Comparison of ENCODE assay signal across 9 mouse cellular contexts in genomic region chr4:115059871-115060270, GRCm38 (mm10). TPM values are rescaled to one million over a fixed set of nuclear protein-coding genes. Genes with fewer than 3 reads are reported as not detected.
DNase-seq lines count a peak whose midpoint lies in the region; ATAC-seq and TF ChIP-seq lines count a peak whose summit lies in the region.
"Had no signal": no experiment of that assay in that cellular context is flagged by ENCODE, and none has a peak within 500 bp of the region (broad histone marks: within the 10 kb centered on the region; RNA-seq: fewer than 3 reads in every experiment).

No protein-coding gene starts in this region.

- DNase-seq in stomach, postnatal 0 days (ENCODE audit: low spot score): no peak
- DNase-seq in liver, embryonic 14.5 days (ENCODE audit: low read depth in 3 of 3, low spot score in 3 of 3): no peak
- peak; percentile 19 for DNase-seq in retina, embryonic 14.5 days (ENCODE audit: low spot score)
- DNase-seq in ovary, postnatal 10 days (ENCODE audit: low spot score): no peak
- DNase-seq in right cerebral cortex, adult 2 months (ENCODE audit: low spot score in 2 of 2): no peak
- DNase-seq in left cerebral cortex, postnatal 4 days: no peak

- H3K4me2 ChIP-seq in stomach, embryonic 15.5 days: no peak overlapping the region
- no peak overlapping the region for H3K4me2 ChIP-seq in stomach, postnatal 0 days (replicated peaks; ENCODE audit: low read depth)
- peak overlapping the region; percentile 33 for H3K4me2 ChIP-seq in hindbrain, embryonic 13.5 days
- peak overlapping the region; percentile 100 for H3K4me2 ChIP-seq in liver, embryonic 14.5 days (ENCODE audit: low read depth)
- H3K4me2 ChIP-seq: limb, embryonic 15.5 days had no signal

- no peak overlapping the region for H3K9ac ChIP-seq in stomach, embryonic 15.5 days
- H3K9ac ChIP-seq in stomach, postnatal 0 days (ENCODE audit: low read length): no peak overlapping the region
- H3K9ac ChIP-seq in hindbrain, embryonic 13.5 days: peak overlapping the region; percentile 46
- H3K9ac ChIP-seq in liver, embryonic 14.5 days (replicated peaks): peak overlapping the region; percentile 100
- H3K9ac ChIP-seq: limb, embryonic 15.5 days had no signal

- H3K27ac ChIP-seq in stomach, embryonic 15.5 days: no peak overlapping the region
- no peak overlapping the region for H3K27ac ChIP-seq in stomach, postnatal 0 days (replicated peaks)
- peak overlapping the region; percentile 81 for H3K27ac ChIP-seq in hindbrain, embryonic 13.5 days
- peak overlapping the region; percentile 93 for H3K27ac ChIP-seq in liver, embryonic 14.5 days

- H3K27me3 ChIP-seq in stomach, embryonic 15.5 days (replicated peaks): peaks cover 78% of the 10 kb centered on the region
- H3K27me3 ChIP-seq in stomach, postnatal 0 days (ENCODE audit: control insufficient read depth, insufficient read depth, low read length): peaks cover 29% of the 10 kb centered on the region
- peaks cover 99% of the 10 kb centered on the region for H3K27me3 ChIP-seq in hindbrain, embryonic 13.5 days
- H3K27me3 ChIP-seq in liver, embryonic 14.5 days (ENCODE audit: control insufficient read depth, insufficient read depth, low read length): peaks cover 16% of the 10 kb centered on the region

- TF ChIP-seq CTCF in stomach, postnatal 0 days (IDR thresholded peaks at IDR 0.05; ENCODE audit: low read depth): no peak
- TF ChIP-seq CTCF in liver, embryonic 14.5 days (IDR thresholded peaks at IDR 0.05; ENCODE audit: low read depth): no peak

- 23% methylated on average over 12 of the region's 12 CpGs for WGBS in stomach, embryonic 15.5 days
- WGBS in stomach, postnatal 0 days: 29% methylated on average over 12 of the region's 12 CpGs
- WGBS in hindbrain, embryonic 13.5 days: 5% methylated on average over 12 of the region's 12 CpGs
- 5% methylated on average over 12 of the region's 12 CpGs for WGBS in liver, embryonic 14.5 days (ENCODE audit: insufficient replicate concordance)

- H3K9me3 ChIP-seq in stomach, embryonic 15.5 days: no peaks in the 10 kb centered on the region
- H3K9me3 ChIP-seq in stomach, postnatal 0 days (ENCODE audit: control insufficient read depth, low read length): no peaks in the 10 kb centered on the region
- no peaks in the 10 kb centered on the region for H3K9me3 ChIP-seq in hindbrain, embryonic 13.5 days
- H3K9me3 ChIP-seq in liver, embryonic 14.5 days (ENCODE audit: control insufficient read depth, low read length): no peaks in the 10 kb centered on the region
- H3K9me3 ChIP-seq: limb, embryonic 15.5 days had no signal

- H3K4me3 ChIP-seq in stomach, embryonic 15.5 days (replicated peaks): peak overlapping the region; percentile 21
- H3K4me3 ChIP-seq in stomach, postnatal 0 days (ENCODE audit: low read depth, low read length): no peak overlapping the region
- H3K4me3 ChIP-seq in hindbrain, embryonic 13.5 days: peak overlapping the region; percentile 33
- peak overlapping the region; percentile 93 to 98 for H3K4me3 ChIP-seq in liver, embryonic 14.5 days (ENCODE audit: insufficient read depth in 1 of 2, low read depth in 2 of 2, low read length in 2 of 2)

- ATAC-seq in stomach, embryonic 15.5 days (ENCODE audit: insufficient read depth, low FRiP score, low read depth): no peak
- no peak for ATAC-seq in stomach, postnatal 0 days (ENCODE audit: low FRiP score, low TSS enrichment)
- ATAC-seq in hindbrain, embryonic 13.5 days (ENCODE audit: low FRiP score): no peak
- ATAC-seq in liver, embryonic 14.5 days (ENCODE audit: insufficient read depth): no peak

- H3K4me1 ChIP-seq in stomach, embryonic 15.5 days: peaks cover 30% of the 10 kb centered on the region
- H3K4me1 ChIP-seq in stomach, postnatal 0 days (replicated peaks; ENCODE audit: control insufficient read depth, insufficient read depth): peaks cover 3% of the 10 kb centered on the region; the same call in 1 of the 2 replicates
- peaks cover 32% of the 10 kb centered on the region for H3K4me1 ChIP-seq in hindbrain, embryonic 13.5 days (replicated peaks)
- peaks cover 17 to 18% of the 10 kb centered on the region in 2 experiments for H3K4me1 ChIP-seq in liver, embryonic 14.5 days (replicated peaks; ENCODE audit: control insufficient read depth in 2 of 2, insufficient read depth in 2 of 2, low read length in 1 of 2)

- H3K36me3 ChIP-seq in stomach, embryonic 15.5 days: no peaks in the 10 kb centered on the region
- no peaks in the 10 kb centered on the region for H3K36me3 ChIP-seq in stomach, postnatal 0 days (ENCODE audit: control insufficient read depth, insufficient read depth, low read length)
- H3K36me3 ChIP-seq in hindbrain, embryonic 13.5 days: no peaks in the 10 kb centered on the region
- H3K36me3 ChIP-seq in liver, embryonic 14.5 days (replicated peaks; ENCODE audit: control insufficient read depth, insufficient read depth, low read depth): peaks cover 41% of the 10 kb centered on the region
- H3K36me3 ChIP-seq: limb, embryonic 15.5 days had no signal

- TF ChIP-seq EP300 in stomach, postnatal 0 days (optimal IDR thresholded peaks at IDR 0.05): no peak
- TF ChIP-seq EP300 in liver, embryonic 14.5 days (IDR thresholded peaks at IDR 0.05; ENCODE audit: low read depth): no peak

- intact Hi-C loops in left cerebral cortex, postnatal 4 days (cut with DNase I): loop anchor here (5.0 kb wide), 1 partner anchor 158 kb away; no protein-coding TSS in a partner anchor

RNA-seq across cellular contexts. Expression of gene Tal1, which starts 3.6 kb away (rescaled TPM):
- polyA plus RNA-seq in stomach, embryonic 15.5 days (2015; fragmentation: Nextera tagmentation; extraction: Ambion mirVana): 1.6 and 2.9 TPM in 2 replicates
- polyA plus RNA-seq in stomach, postnatal 0 days (2015; fragmentation: Nextera tagmentation; extraction: Ambion mirVana): 0.16 and 0.19 TPM in 2 replicates
- polyA plus RNA-seq in hindbrain, embryonic 13.5 days (2015; fragmentation: Nextera tagmentation; extraction: Ambion mirVana): 3.8 and 6.7 TPM in 2 replicates
- polyA plus RNA-seq in liver, embryonic 14.5 days (2012; rRNA removed): 72.6 and 74.7 TPM in 2 replicates
- polyA plus RNA-seq in liver, embryonic 14.5 days (2014; fragmentation: Nextera tagmentation; extraction: Ambion mirVana): 55.6 and 60.9 TPM in 2 replicates
- total RNA-seq in left cerebral cortex, postnatal 4 days (2021): 1 to 10 TPM; 2.1 to 2.4 TPM

RNA-seq across cellular contexts. Expression of gene Pdzk1ip1, which starts 28.6 kb away (rescaled TPM):
- polyA plus RNA-seq in stomach, embryonic 15.5 days (2015; fragmentation: Nextera tagmentation; extraction: Ambion mirVana): 82.4 and 96.6 TPM in 2 replicates
- polyA plus RNA-seq in stomach, postnatal 0 days (2015; fragmentation: Nextera tagmentation; extraction: Ambion mirVana): 255 and 279 TPM in 2 replicates
- 5.5 and 10.3 TPM in 2 replicates for polyA plus RNA-seq in hindbrain, embryonic 13.5 days (2015; fragmentation: Nextera tagmentation; extraction: Ambion mirVana)
- polyA plus RNA-seq in liver, embryonic 14.5 days (2012; rRNA removed): 20.5 and 24.5 TPM in 2 replicates
- polyA plus RNA-seq in liver, embryonic 14.5 days (2014; fragmentation: Nextera tagmentation; extraction: Ambion mirVana): 24.4 and 30.5 TPM in 2 replicates
- total RNA-seq in left cerebral cortex, postnatal 4 days (2021): under 1 TPM; 0.84 to 0.95 TPM

RNA-seq across cellular contexts. Expression of gene Stil, which starts 59.9 kb away (rescaled TPM):
- 9.9 and 10.9 TPM in 2 replicates for polyA plus RNA-seq in stomach, embryonic 15.5 days (2015; fragmentation: Nextera tagmentation; extraction: Ambion mirVana)
- polyA plus RNA-seq in stomach, postnatal 0 days (2015; fragmentation: Nextera tagmentation; extraction: Ambion mirVana): 1.7 and 1.8 TPM in 2 replicates
- 3.1 and 3.5 TPM in 2 replicates for polyA plus RNA-seq in hindbrain, embryonic 13.5 days (2015; fragmentation: Nextera tagmentation; extraction: Ambion mirVana)
- polyA plus RNA-seq in liver, embryonic 14.5 days (2012; rRNA removed): 6.1 and 8.7 TPM in 2 replicates
- polyA plus RNA-seq in liver, embryonic 14.5 days (2014; fragmentation: Nextera tagmentation; extraction: Ambion mirVana): 12.1 and 12.9 TPM in 2 replicates
- 1 to 10 TPM; 2.9 to 3.1 TPM for total RNA-seq in left cerebral cortex, postnatal 4 days (2021)

Comparison
In these comparisons a context has a peak if more than half of its experiments do, and no peak if none do; other contexts are left out.
1. H3K27ac ChIP-seq: peak in hindbrain, embryonic 13.5 days (single experiment) and liver, embryonic 14.5 days (single experiment); none in stomach, embryonic 15.5 days (single experiment) and stomach, postnatal 0 days (single experiment).
2. H3K4me2 ChIP-seq: peak in hindbrain, embryonic 13.5 days (single experiment) and liver, embryonic 14.5 days (single experiment); none in stomach, embryonic 15.5 days (single experiment) and stomach, postnatal 0 days (single experiment).
3. H3K9ac ChIP-seq: peak in hindbrain, embryonic 13.5 days (single experiment) and liver, embryonic 14.5 days (single experiment); none in stomach, embryonic 15.5 days (single experiment) and stomach, postnatal 0 days (single experiment).